Mouse (Mus musculus) embryonic fibroblast, embryonic 13.5 days (primary cell): ENCODE results near the gene Med11.
A peak's percentile ranks its signal among the peaks of the same experiment; 100 is the strongest.

Experiments used
- CTCF ChIP-seq: IDR thresholded peaks from 2 replicates; pipeline ENCODE4 v1.5.1; 2011; ENCODE audit warnings: mild to moderate bottlenecking, control low read depth, low read length, moderate library complexity, borderline replicate concordance; ENCODE audit not compliant: insufficient read depth
- POLR2A ChIP-seq: IDR thresholded peaks from 2 replicates; pipeline ENCODE4 v1.6.1; 2011; ENCODE audit warnings: low read depth, mild to moderate bottlenecking, control low read depth, low read length, moderate library complexity

GRCm38 (mm10) chr11:70451797-70452498 is at the start of gene Med11:
- TF ChIP-seq POLR2A (peak; percentile 79), CTCF (peak; percentile 86)
